18 mouse cellular contexts compared by ENCODE assay signal in genomic region chrX:71465417-71465816, GRCm38 (mm10).
"Had no signal": no experiment of that assay in that cellular context is flagged by ENCODE, and none has a peak within 500 bp of the region (broad histone marks: within the 10 kb centered on the region; RNA-seq: fewer than 3 reads in every experiment).

No protein-coding gene starts in this region.

- H3K9me3 ChIP-seq: liver, embryonic 15.5 days; megakaryocyte, embryonic 14.5 days; neural tube, embryonic 12.5 days had no signal

- H3K27me3 ChIP-seq: liver, embryonic 15.5 days; neural tube, embryonic 12.5 days had no signal

- H3K4me1 ChIP-seq: neural tube, embryonic 12.5 days had no signal

- H3K36me3 ChIP-seq: liver, embryonic 15.5 days; neural tube, embryonic 12.5 days had no signal

- H3K4me2 ChIP-seq: liver, embryonic 15.5 days; lung, embryonic 14.5 days; midbrain, embryonic 11.5 days; neural tube, embryonic 12.5 days had no signal

- H3K9ac ChIP-seq: liver, embryonic 15.5 days; lung, embryonic 14.5 days; neural tube, embryonic 12.5 days had no signal

- ATAC-seq: intestine, postnatal 0 days; lung, postnatal 0 days had no signal

- H3K4me3 ChIP-seq: layer of hippocampus, adult 2 months; left cerebral cortex, adult 2 months; liver, embryonic 15.5 days; megakaryocyte, embryonic 14.5 days; neural tube, embryonic 12.5 days had no signal

- H3K27ac ChIP-seq: kidney, postnatal 0 days; layer of hippocampus, adult 2 months; left cerebral cortex, adult 2 months; liver, embryonic 15.5 days; macrophage; neural tube, embryonic 12.5 days had no signal

- DNase-seq: kidney, adult 2 months; kidney, postnatal 25 days; layer of hippocampus, adult 9-11 months; lung, embryonic 14.5 days; midbrain, embryonic 14.5 days; thymus, adult 2 months; thymus, postnatal 14 days; thymus, postnatal 4 days had no signal
